Mouse (Mus musculus) heart, adult 11 months (tissue): ENCODE measurements around the gene Ccdc138.

Experiments
- DNase-seq: peaks from one replicate; pipeline ENCODE4 v3.0.0; 2022

Gene Ccdc138

DNA sequence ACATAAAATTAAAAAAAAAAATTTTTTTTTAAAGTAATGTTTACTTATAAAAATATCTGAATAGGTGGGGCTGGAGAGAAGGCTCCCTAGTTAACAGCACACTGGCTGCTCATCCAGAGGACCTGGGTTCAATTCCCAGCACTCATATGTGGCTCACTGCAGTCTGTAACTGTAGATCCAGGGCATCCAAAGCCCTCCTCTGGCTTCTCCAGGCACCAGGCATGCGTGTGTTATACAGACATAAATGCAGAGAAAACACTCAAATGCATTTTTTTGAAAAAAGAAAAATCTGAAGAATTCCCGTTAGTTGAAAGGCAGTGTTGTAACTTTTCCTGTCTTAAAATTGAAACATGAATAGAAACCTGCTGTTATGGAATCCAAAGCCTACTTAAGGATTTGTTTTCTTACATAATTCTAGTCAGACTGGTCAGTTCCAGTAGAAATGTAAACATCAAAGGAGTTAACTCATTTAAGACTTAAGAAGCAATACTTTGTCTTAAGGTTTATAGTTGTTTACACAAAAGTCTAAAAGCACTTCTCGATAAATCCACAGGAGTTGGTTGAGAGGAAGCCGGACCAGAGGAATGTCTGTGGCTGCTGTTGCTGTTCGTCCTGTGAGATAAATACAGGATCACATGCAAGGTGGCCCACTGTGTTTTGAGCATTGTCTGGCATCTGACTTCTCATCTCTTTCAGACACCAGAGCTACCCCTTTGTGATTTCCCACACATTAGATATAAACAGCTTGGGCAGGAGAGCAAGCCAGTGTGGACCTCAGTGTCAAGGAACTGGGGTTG, 87.9 kb downstream of the Ccdc138 start:
- DNase-seq: no peak

- DNase-seq: no peak
These were observed 96.7 kb downstream of the Ccdc138 start for GRCm38 (mm10) chr10:58594486-58594885.

DNA sequence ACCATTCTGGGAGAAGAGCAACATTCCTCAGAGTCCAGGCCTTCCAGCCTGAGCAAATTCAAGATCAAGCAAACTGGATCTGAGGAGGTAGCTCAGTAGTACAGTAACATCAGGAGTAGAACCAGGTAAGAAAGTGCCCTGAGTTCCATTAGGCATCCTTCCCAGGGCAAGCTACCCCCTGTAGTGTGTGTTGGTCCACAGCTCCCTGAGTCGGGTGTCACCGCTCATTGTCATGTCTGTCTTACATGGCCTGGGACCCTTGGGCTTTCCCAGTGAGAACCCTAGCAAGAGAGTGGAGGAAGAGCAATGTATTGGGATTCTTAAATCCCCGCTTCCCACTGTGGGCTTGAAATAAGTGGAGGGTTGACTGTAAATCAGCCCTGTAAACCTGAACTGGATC, 97.4 kb downstream of the Ccdc138 start:
- DNase-seq: peak; percentile 53

- peak; percentile 92 for DNase-seq
These were observed 98.1 kb downstream of the Ccdc138 start for GRCm38 (mm10) chr10:58595821-58596220.

DNA sequence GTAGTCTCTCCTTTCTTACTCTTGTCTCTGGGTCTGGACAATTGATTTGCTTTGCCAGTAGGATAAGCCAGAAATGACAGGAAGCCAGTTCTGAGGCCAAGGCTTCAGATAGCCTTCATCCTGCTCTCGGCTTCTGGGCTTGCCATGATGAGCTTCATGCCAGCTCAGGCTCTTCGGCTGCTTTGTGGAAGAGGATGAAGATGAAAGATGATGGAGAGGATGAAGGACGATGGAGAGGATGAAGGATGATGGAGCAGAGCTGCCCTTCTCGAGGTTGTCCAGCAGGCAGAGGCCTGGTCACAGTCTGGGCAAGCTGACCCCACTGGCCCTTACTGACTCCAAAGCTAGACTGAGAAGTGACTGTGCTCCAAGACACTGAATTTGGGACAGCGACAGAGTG, 102.4 kb downstream of the Ccdc138 start:
- DNase-seq: peak; percentile 83

- DNase-seq: peak; percentile 59
These were observed 103.2 kb downstream of the Ccdc138 start for GRCm38 (mm10) chr10:58600983-58601382.

DNA sequence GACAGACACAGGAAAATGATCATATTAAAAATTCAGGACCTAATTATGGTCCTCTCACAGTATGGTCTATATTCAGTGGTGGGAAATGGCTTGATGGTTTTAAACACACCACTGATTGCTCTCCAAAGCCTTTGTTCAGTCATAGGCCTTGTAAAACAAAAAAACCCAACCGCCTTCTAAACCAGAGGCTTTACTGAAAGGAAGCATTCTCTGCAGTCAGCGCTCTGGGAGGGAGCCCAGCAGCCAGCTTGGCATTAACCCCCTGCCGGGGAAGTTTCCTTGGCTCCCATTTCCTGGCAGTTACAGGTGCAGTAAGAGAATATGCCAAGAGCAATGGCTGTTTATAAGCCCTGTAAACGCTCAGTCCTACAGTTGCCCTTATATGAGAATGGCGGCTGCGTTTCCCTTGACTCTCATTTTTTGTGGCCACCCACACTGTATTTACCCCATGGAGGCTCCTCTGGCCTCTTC, 103.7 kb downstream of the Ccdc138 start:
- peak; percentile 88 for DNase-seq

GRCm38 (mm10) chr10:58601946-58602345, 104.2 kb downstream of the Ccdc138 start:
- DNase-seq: peak; percentile 79

DNA sequence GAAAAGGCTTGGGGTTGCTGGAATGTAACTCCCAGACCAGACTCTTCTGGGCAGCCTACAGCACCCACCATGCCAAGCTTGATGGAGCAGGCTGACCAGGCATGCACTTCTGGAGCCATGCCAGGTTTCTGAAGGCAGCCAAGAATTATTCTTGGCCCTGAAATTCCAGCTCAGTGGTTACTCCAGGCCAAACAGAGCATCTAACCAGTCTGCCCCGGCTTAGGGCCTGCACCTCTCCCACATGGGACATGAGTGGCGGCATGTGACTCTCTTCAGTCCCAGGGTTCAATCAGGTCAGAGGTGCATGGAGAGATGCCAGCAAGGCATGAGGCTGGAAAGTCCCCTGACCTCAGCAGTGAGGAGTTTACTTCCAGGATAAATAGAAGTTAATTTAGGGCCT, 107.0 kb downstream of the Ccdc138 start:
- DNase-seq: peak; percentile 98

DNA sequence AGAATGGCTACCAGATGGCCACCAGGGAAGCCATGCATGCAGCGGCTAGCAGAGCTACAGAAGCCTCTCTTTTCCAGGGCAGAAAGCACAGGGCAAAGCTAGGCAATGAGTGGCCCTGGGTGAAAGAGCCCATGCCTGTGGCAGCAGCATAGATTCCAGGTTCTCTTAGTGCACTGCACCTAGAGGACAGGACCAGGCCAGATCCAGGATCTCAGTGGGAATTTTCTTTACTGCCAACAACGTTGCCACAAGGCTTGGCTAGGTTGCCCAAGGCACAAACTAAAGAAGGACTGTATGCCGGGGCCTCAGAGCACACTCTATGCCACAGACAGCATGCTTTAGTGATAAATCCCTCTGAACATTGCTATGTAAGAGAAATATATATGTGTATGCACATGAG, 108.6 kb downstream of the Ccdc138 start:
- DNase-seq: peak; percentile 61

- DNase-seq: peak; percentile 74
These were observed 111.1 kb downstream of the Ccdc138 start for GRCm38 (mm10) chr10:58608858-58609257.

GRCm38 (mm10) chr10:58610484-58611261, 112.9 kb downstream of the Ccdc138 start:
- peak; percentile 95 for DNase-seq

GRCm38 (mm10) chr10:58614601-58615000, 116.9 kb downstream of the Ccdc138 start:
- no peak for DNase-seq

GRCm38 (mm10) chr10:58616565-58616964, 118.8 kb downstream of the Ccdc138 start:
- DNase-seq: no peak

DNA sequence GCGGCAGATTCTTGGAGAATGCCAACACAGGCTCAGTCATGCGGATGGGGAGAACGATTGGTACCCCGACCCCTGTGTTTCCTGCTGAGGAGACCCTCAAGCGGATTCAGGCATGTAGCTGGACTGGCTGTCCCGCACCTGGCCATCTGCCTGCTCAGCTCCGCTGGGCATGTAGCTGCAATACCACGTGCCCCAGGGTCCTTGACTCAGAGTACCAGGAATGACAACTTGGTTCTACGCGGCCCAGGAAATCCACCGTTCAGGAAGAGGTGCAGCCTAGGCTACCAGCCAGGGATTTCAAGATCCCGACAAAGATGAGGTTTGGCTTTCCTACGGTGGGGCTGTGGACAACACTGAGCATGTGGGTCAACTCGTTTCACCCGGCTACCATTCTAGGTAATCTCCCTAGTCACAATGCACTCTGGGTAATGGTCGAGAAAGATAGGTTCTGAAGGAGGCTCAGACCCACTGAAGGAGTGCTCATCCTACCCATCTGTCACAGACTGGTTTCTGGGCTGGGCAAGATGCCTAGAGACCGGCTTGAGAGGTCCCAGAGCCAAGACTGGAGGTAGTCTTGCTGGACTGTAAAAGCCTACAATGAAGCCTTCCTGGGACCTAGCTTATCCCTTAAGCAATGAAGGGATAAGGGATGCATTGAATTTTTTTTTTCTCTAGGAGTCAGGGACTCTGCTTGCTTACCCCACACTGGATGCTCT, 120.9 kb downstream of the Ccdc138 start:
- no peak for DNase-seq

GRCm38 (mm10) chr10:58619266-58619665, 121.5 kb downstream of the Ccdc138 start:
- no peak for DNase-seq

- no peak for DNase-seq
These were observed 127.3 kb downstream of the Ccdc138 start for GRCm38 (mm10) chr10:58624848-58625711.
